Mouse (Mus musculus) liver (tissue): Measurements from ENCODE around the gene Trim59.
A peak's percentile ranks its signal among the peaks of the same experiment; 100 is the strongest.

ENCODE experiments used
- DNase-seq: peaks from one replicate; pipeline ENCODE4 v3.0.0-alpha.2; 2020; ENCODE audit warnings: mixed read lengths

Trim59 gene

DNA sequence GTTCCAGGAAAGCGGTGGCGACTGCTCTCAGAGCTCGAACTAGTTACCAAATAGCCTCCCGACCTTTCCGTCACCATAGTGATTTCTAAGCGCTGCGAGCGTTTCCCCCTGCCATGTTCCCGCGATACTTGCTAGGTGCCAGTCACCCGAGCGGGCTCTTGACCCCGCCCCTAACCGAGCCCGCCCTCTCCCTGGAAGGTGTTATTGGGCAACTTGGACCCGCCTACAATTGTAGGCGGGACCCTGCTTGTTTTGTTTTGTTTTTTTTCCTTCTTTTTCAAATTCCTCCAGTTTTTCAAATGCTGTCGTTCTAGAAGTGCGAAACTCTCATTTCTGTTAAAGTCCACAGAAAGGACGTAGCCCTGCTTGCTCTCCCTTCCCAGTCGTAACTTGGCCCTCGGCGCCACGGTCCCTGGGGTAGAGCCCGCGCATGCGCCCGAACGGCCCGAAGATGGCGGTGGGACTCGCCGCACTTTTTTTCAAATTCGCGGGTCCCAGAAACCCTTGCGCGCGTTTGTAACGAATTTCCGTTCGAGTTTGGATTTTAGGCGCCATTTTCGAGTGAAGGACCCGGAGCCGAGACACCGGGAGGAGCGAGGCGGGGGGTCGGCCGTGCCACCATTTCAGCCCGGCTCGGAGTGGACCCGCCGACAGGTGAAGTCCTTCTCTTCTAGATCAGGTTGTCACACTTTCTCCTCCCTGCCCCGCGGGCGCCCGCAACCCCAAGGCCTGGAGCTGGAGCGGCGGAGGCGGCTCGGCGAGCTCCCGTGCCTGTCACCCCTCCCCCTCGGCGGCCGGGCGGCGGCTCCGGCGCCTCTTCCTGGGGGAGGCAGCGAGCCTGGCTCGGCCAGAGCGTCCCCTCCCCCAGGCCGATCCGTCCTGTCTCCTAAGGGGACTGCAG, 39.9 kb downstream of the Trim59 start, which contains the start of the genes Ift80 and Smc4:
Gene Ift80 (minus strand): TSS at position 134 of the 901 bp plus-strand sequence.
Gene Smc4 (plus strand): TSS at position 302 of the 901 bp plus-strand sequence.
- DNase-seq, result peak; percentile 99

DNA sequence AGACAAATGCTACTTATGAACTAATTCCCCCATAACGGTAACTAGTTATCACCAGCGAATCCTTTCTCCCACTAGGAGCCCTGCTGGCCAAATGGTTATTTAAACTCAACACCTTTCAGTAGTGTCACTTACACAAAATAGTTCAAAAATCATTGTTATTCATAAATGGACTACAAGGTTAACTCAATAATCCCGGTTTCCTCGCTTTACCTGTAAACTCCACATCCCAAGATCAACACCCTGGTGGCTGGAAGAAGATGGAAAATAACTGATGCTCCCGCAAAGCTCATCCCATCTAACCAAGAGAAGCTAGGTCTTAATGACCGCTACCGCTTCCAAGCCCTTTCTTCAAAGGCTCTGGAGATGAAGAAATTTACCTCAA, 40.5 kb downstream of the Trim59 start:
- peak; percentile 6 for DNase-seq

DNA sequence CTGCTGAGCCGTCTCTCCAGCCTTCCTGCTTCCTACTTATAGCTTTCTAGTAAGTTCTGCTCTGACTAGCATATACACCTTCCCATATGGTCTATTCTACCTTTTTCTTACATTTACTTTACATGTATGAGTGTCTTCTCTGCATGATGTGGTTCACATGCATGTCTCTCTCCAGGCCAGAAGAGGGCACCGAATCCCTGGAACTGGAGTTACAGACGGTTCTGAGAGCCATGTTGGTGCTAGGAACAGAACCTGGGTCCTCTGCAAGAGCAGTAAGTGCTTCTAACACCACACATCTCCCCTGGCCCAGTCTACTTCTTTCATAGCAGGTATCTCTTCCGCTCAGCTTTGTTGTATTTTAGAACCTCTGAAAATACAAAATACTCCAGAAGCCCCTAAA, 41.8 kb downstream of the Trim59 start:
- no peak for DNase-seq

DNA sequence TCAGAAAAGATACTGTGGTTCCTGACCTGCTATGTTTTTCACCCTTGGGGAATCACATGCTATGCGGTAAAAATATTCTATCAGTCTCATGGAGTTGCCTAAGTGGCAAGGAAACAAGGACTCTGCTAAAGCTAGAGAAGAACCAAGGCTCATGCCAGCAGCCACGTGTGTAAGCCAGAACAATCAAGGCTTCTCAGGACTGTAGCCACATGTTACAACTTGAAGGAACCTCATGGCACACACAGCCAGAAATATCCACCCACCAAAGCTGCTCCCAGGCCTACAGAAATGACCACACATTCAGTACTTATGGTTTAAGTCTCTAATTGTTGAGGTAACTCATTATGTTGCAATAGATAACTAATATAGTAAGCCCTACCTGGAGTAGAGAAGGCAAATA, 58.0 kb downstream of the Trim59 start:
- DNase-seq, result no peak
